Mouse (Mus musculus) G1E (cell line): ENCODE measurements around the gene Prkca. TPM values are rescaled to one million over a fixed set of nuclear protein-coding genes. Genes with fewer than 3 reads are reported as not detected.

Experiments used
- ATAC-seq: 2 replicates; pipeline ENCODE4 v1.8.0; 2016; ENCODE audit warnings: mild to moderate bottlenecking; ENCODE audit not compliant: insufficient number of reproducible peaks, poor library complexity, low FRiP score, severe bottlenecking; ENCODE audit errors: extremely low read depth
- DNase-seq: peaks from one replicate; pipeline ENCODE4 v3.0.0; 2012; ENCODE audit warnings: low spot score
- H3K27me3 ChIP-seq: 2 replicates; pipeline ENCODE4 v1.6.1; 2012; ENCODE audit warnings: mild to moderate bottlenecking, low read length, inconsistent platforms; ENCODE audit not compliant: insufficient read depth
- H3K36me3 ChIP-seq: replicated peaks from 2 replicates; pipeline ENCODE3; 2012; ENCODE audit warnings: mild to moderate bottlenecking, inconsistent platforms
- H3K4me1 ChIP-seq: 2 replicates; pipeline ENCODE4 v1.6.1; 2012; ENCODE audit warnings: low read depth, low read length, inconsistent platforms, mixed read lengths; ENCODE audit not compliant: insufficient read depth
- H3K4me3 ChIP-seq: 2 replicates; pipeline ENCODE4 v1.5.1; 2012; ENCODE audit warnings: low read depth, mild to moderate bottlenecking, inconsistent platforms, low read length, moderate library complexity, mixed read lengths
- H3K9me3 ChIP-seq: replicated peaks from 2 replicates; pipeline ENCODE4 v1.6.1; 2012; ENCODE audit warnings: inconsistent platforms
- CTCF ChIP-seq: IDR thresholded peaks from 2 replicates; pipeline ENCODE4 v1.5.1; 2012; ENCODE audit warnings: low read depth, low read length, inconsistent platforms, mixed read lengths
- GATA1 ChIP-seq: IDR thresholded peaks from 2 replicates; pipeline ENCODE4 v1.6.1; 2012; ENCODE audit warnings: borderline replicate concordance, low read length, inconsistent platforms, mixed read lengths
- GATA2 ChIP-seq: IDR thresholded peaks from 2 replicates; pipeline ENCODE4 v1.6.1; 2012; ENCODE audit warnings: low read depth, low read length, inconsistent platforms, borderline replicate concordance
- POLR2AphosphoS5 ChIP-seq: IDR thresholded peaks from 2 replicates; pipeline ENCODE4 v1.6.1; 2012; ENCODE audit warnings: low read depth, low read length, inconsistent platforms; ENCODE audit not compliant: insufficient replicate concordance
- TAL1 ChIP-seq: conservative IDR thresholded peaks from 2 replicates; pipeline ENCODE4 v1.6.1; 2012; ENCODE audit warnings: low read depth, low read length, inconsistent platforms, mixed read lengths
- polyA plus RNA-seq: library from polyadenylated mRNA; stranded (reverse); fragments of >175 nt; gene quantifications from 2 replicates; pipeline ENCODE4 v1.2.3, GENCODE M21; 2012
- total RNA-seq, 2 experiments: library from RNA; stranded (forward) in 1 of 2; stranded (reverse) in 1 of 2; fragments of 200-1000 nt in 1 of 2; fragments of >200 nt in 1 of 2; fragmentation: Nextera tagmentation in 1 of 2; gene quantifications; 2 replicates each; pipeline ENCODE4 v1.2.3; 2014 to 2017

Gene Prkca
- total and polyA plus RNA-seq, 3 experiments = 0.11 TPM; not detected in 2

DNA sequence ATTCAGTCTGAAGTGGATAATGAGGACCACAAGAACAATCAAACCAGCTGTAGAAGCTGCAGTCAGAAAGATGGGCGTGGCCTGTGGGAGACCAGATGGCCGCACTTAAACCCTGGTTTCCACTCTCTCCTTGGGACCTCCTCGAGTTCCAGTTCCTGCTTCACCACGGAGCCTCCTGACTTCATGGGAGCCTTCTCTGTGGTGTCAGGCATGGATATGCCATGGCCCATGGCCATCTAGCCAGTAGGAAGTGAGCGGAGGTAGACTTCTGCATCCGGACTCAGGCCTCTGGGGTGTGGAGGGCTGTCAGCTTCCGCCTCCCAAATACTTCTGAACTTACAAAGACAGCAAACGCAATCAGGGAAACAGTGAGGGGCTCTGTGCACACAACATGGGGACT is 121.1 kb downstream of the Prkca start:
- Histone ChIP-seq H3K27me3 (0 out of 2 replicates have a peak, but pooled peaks cover 5% of the 10 kb centered on the region), H3K4me3 (no peak overlapping the region), H3K9me3 (peaks cover 38% of the 10 kb centered on the region), H3K36me3 (no peaks in the 10 kb centered on the region), H3K4me1 (no peaks in the 10 kb centered on the region; the same call in 1 of the 2 replicates)
- TF ChIP-seq POLR2AphosphoS5 (no peak), TAL1 (no peak), GATA1 (no peak), GATA2 (no peak), CTCF (no peak)
- DNase-seq (no peak), ATAC-seq (no peak)

DNA sequence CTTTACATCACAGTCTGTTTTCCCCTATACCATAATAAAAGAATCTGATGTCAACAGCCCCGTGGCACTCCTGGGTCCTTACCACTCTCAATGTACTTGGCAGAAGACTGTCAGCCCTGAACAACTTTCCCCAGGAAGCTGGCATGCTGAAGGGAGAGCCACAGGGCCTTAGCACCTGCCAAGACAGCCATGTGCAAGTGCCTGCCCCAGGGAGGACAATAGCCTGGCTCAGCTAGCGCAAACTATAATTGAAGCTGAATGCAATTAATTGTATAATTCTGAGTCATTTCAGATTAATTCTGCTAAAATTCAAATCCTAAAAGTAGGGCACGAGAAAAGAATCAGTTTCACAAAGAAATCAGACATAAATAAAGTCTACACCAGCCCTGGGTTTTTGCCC is 121.7 kb downstream of the Prkca start:
- Histone ChIP-seq H3K9me3 (peaks cover 35% of the 10 kb centered on the region), H3K27me3 (0 out of 2 replicates have a peak, but pooled peaks cover 5% of the 10 kb centered on the region), H3K36me3 (no peaks in the 10 kb centered on the region), H3K4me1 (no peaks in the 10 kb centered on the region; the same call in 1 of the 2 replicates), H3K4me3 (no peak overlapping the region)
- TF ChIP-seq POLR2AphosphoS5 (no peak), CTCF (no peak), TAL1 (no peak), GATA2 (no peak), GATA1 (no peak)
- DNase-seq (no peak), ATAC-seq (no peak)

DNA sequence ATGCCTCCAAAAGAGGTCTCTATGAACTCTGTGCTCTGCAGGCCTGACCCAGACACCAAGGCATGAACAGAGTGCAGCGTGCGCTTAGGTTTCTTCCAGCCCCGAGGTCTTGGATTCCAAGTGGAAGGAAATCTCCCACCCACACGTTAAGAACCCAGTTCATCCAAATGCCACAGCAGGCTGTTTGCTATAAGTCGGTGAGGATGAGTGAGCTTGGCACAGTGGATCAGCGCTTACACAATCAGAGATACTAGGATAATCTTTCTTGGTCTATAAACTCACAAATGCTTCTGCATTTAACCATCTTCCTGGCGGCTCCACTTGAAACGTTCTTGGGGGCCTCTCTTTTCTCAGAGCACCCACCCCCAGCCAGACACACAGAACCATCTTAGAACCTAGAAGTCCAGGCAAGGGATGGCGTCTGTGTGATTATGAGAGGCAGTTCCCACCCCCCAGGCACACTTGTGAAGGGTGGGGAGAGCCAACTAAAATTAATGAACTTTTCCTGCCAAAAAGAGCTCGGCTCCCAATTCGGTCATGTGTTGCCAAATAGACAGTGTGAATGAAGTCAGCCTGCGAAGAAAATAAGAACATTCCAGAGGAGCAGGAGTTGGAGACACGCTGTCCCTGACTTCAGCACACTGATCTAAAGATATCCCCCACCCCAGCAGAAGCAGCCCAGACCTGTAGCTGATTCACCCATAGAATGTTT is 122.4 kb downstream of the Prkca start:
- DNase-seq = no peak
- TF ChIP-seq POLR2AphosphoS5 = no peak
- TF ChIP-seq CTCF = no peak
- TF ChIP-seq TAL1 = no peak
- TF ChIP-seq GATA2 = no peak
- no peak for TF ChIP-seq GATA1
- Histone ChIP-seq H3K36me3 (no peaks in the 10 kb centered on the region), H3K9me3 (peaks cover 32% of the 10 kb centered on the region), H3K27me3 (0 out of 2 replicates have a peak, but pooled peaks cover 5% of the 10 kb centered on the region), H3K4me1 (no peaks in the 10 kb centered on the region; the same call in 1 of the 2 replicates), H3K4me3 (no peak overlapping the region)
- ATAC-seq = no peak

GRCm38 (mm10) chr11:108220605-108221004 is 123.1 kb downstream of the Prkca start:
- H3K4me3 ChIP-seq = no peak overlapping the region
- H3K9me3 ChIP-seq = peaks cover 34% of the 10 kb centered on the region
- ATAC-seq (no peak), DNase-seq (no peak)
- 0 out of 2 replicates have a peak, but pooled peaks cover 5% of the 10 kb centered on the region for H3K27me3 ChIP-seq
- no peaks in the 10 kb centered on the region; the same call in 1 of the 2 replicates for H3K4me1 ChIP-seq
- no peaks in the 10 kb centered on the region for H3K36me3 ChIP-seq
- TF ChIP-seq POLR2AphosphoS5 (no peak), GATA2 (no peak), TAL1 (no peak), CTCF (no peak)

DNA sequence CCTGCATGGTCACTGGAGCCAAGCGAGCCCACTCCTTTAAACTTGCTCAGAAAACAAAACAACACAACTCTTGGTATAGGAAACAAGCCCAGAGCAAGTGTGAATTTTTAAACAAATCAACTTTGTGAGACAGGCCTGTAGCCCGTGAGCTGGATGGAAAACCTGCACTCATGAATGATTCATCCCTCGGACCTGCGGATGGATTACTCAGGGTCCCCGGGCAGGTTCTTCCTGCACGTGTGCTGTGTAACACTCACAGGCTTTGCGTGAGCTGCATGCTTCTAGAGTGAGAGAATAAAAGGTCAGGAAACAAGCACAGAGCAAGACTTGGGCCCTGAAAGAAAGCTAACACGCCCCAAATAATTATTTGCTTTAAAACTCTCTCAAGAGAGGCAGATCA is 126.7 kb downstream of the Prkca start:
- TF ChIP-seq CTCF = no peak
- TF ChIP-seq POLR2AphosphoS5 = no peak
- TF ChIP-seq TAL1 = no peak
- no peak for TF ChIP-seq GATA1
- no peak for TF ChIP-seq GATA2
- Histone ChIP-seq H3K27me3 (peaks cover 4% of the 10 kb centered on the region; the same call in 1 of the 2 replicates), H3K9me3 (peaks cover 25% of the 10 kb centered on the region), H3K36me3 (no peaks in the 10 kb centered on the region), H3K4me1 (no peaks in the 10 kb centered on the region), H3K4me3 (no peak overlapping the region)
- DNase-seq (no peak), ATAC-seq (no peak)

GRCm38 (mm10) chr11:108216064-108216463 is 127.7 kb downstream of the Prkca start:
- no peak for DNase-seq
- ATAC-seq = no peak
- Histone ChIP-seq H3K4me3 (no peak overlapping the region), H3K36me3 (no peaks in the 10 kb centered on the region), H3K27me3 (peaks cover 4% of the 10 kb centered on the region; the same call in 1 of the 2 replicates), H3K4me1 (no peaks in the 10 kb centered on the region), H3K9me3 (peaks cover 29% of the 10 kb centered on the region)
- TF ChIP-seq GATA1 = no peak
- no peak for TF ChIP-seq POLR2AphosphoS5
- TF ChIP-seq GATA2 = no peak
- no peak for TF ChIP-seq TAL1
- no peak for TF ChIP-seq CTCF

- no peaks in the 10 kb centered on the region for H3K36me3 ChIP-seq
- TF ChIP-seq GATA1 (no peak), CTCF (no peak), TAL1 (no peak), GATA2 (no peak), POLR2AphosphoS5 (no peak)
- no peaks in the 10 kb centered on the region for H3K4me1 ChIP-seq
- H3K27me3 ChIP-seq = peaks cover 4% of the 10 kb centered on the region; the same call in 1 of the 2 replicates
- no peak overlapping the region for H3K4me3 ChIP-seq
- ATAC-seq = no peak
- peaks cover 29% of the 10 kb centered on the region for H3K9me3 ChIP-seq
- no peak for DNase-seq
These were observed 128.3 kb downstream of the Prkca start for GRCm38 (mm10) chr11:108215466-108215865.
